Mouse (Mus musculus) stomach, postnatal 0 days (tissue): ENCODE measurements around the gene Harbi1. TPM values are rescaled to one million over a fixed set of nuclear protein-coding genes. Genes with fewer than 3 reads are reported as not detected.
A peak's percentile ranks its signal among the peaks of the same experiment; 100 is the strongest.

ENCODE experiments used
- ATAC-seq: fragments of 200-750 bp; cut with Nextera tagmentation; 2 replicates; pipeline ENCODE4 v1.8.0; 2017; ENCODE audit not compliant: low FRiP score, low TSS enrichment
- DNase-seq: peaks from one replicate; pipeline ENCODE4 v3.0.0-alpha.2; 2016; ENCODE audit warnings: low spot score
- H3K27ac ChIP-seq: fragments of 300-500 bp; sonication (generic); replicated peaks from 2 replicates; pipeline ENCODE4 v1.5.1; 2014; ENCODE audit warnings: mild to moderate bottlenecking, control low read depth
- H3K27me3 ChIP-seq: fragments of 300-500 bp; sonication (generic); 2 replicates; pipeline ENCODE4 v1.6.1; 2014; ENCODE audit warnings: low read length; ENCODE audit not compliant: control insufficient read depth, insufficient read depth
- H3K36me3 ChIP-seq: fragments of 300-500 bp; sonication (generic); 2 replicates; pipeline ENCODE4 v1.6.1; 2014; ENCODE audit warnings: low read length, mixed read lengths; ENCODE audit not compliant: control insufficient read depth, insufficient read depth
- H3K4me1 ChIP-seq: fragments of 300-500 bp; sonication (generic); replicated peaks from 2 replicates; pipeline ENCODE4 v1.6.1; 2014; ENCODE audit warnings: antibody characterized with exemption; ENCODE audit not compliant: control insufficient read depth, insufficient read depth
- H3K4me2 ChIP-seq: fragments of 300-500 bp; sonication (generic); replicated peaks from 2 replicates; pipeline ENCODE4 v1.6.1; 2014; ENCODE audit warnings: low read depth, mild to moderate bottlenecking, control low read depth, moderate library complexity
- H3K4me3 ChIP-seq: fragments of 300-500 bp; sonication (generic); 2 replicates; pipeline ENCODE4 v1.5.1; 2014; ENCODE audit warnings: low read depth, low read length, control low read depth
- H3K9ac ChIP-seq: fragments of 300-500 bp; sonication (generic); 2 replicates; pipeline ENCODE4 v1.6.1; 2014; ENCODE audit warnings: mild to moderate bottlenecking, low read length, control low read depth, mixed read lengths
- H3K9me3 ChIP-seq: fragments of 300-500 bp; sonication (generic); 2 replicates; pipeline ENCODE4 v1.6.1; 2016; ENCODE audit warnings: low read length; ENCODE audit not compliant: control insufficient read depth
- CTCF ChIP-seq: IDR thresholded peaks from 2 replicates; pipeline ENCODE4 v1.5.1; 2016; ENCODE audit warnings: antibody characterized with exemption, low read depth, mild to moderate bottlenecking, moderate library complexity
- EP300 ChIP-seq: optimal IDR thresholded peaks from 2 replicates; pipeline ENCODE3; 2016; ENCODE audit warnings: antibody characterized with exemption
- WGBS: fragments of 180-500 bp; shearing (Covaris S2); extraction: QIAGEN DNeasy Blood & Tissue Kit; methylation state at CpG from one replicate; pipeline ENCODE4 v1.1.7; 2014; 5-methylcytosine and 5-hydroxymethylcytosine counted together
- polyA plus RNA-seq: library from polyadenylated mRNA; unstranded; fragments of >200 nt; fragmentation: Nextera tagmentation; extraction: Ambion mirVana; gene quantifications from 2 replicates; pipeline ENCODE4 v1.2.1, GENCODE M21; 2015

The Harbi1 gene
- polyA plus RNA-seq, 1 experiment from 2014 or later, result 10.5 TPM

DNA sequence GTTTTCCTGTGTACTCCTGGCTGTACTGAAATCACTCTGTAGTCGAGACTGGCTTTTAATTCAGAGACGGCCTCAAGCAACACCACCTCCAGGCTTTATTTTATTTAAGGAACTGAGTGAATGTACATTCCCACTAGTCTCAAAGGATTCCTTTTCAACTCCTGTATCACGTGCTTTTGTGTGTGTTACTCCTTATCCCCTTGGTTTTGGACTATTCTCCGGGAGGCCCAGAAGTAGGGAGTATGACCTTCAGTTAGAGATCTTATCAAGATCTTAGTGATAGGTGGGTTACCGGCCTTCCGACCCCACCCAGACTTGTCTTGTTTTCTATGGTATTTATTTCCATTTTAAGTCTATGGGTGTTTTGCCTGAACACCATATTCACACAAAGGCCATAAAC lies 4.9 kb upstream of the Harbi1 start:
- H3K9ac ChIP-seq, result no peak overlapping the region
- H3K4me3 ChIP-seq, result no peak overlapping the region
- ATAC-seq, result no peak
- no peak overlapping the region for H3K4me2 ChIP-seq
- WGBS, result 68% methylated on average over 6 of the region's 6 CpGs
- H3K27ac ChIP-seq, result no peak overlapping the region
- H3K36me3 ChIP-seq, result no peaks in the 10 kb centered on the region
- DNase-seq, result no peak
- no peaks in the 10 kb centered on the region for H3K9me3 ChIP-seq
- H3K4me1 ChIP-seq, result peaks cover 3% of the 10 kb centered on the region; the same call in 1 of the 2 replicates
- no peak for TF ChIP-seq CTCF
- TF ChIP-seq EP300, result no peak
- H3K27me3 ChIP-seq, result no peaks in the 10 kb centered on the region

- no peak for TF ChIP-seq EP300
- TF ChIP-seq CTCF, result no peak
- Histone ChIP-seq H3K4me1 (peaks cover 3% of the 10 kb centered on the region; the same call in 1 of the 2 replicates), H3K27ac (no peak overlapping the region), H3K9me3 (no peaks in the 10 kb centered on the region), H3K4me2 (no peak overlapping the region), H3K36me3 (no peaks in the 10 kb centered on the region), H3K27me3 (no peaks in the 10 kb centered on the region), H3K9ac (no peak overlapping the region), H3K4me3 (no peak overlapping the region)
- DNase-seq (no peak), ATAC-seq (no peak)
Measured at GRCm38 (mm10) chr2:91706456-91706855, 4.2 kb upstream of the Harbi1 start.

DNA sequence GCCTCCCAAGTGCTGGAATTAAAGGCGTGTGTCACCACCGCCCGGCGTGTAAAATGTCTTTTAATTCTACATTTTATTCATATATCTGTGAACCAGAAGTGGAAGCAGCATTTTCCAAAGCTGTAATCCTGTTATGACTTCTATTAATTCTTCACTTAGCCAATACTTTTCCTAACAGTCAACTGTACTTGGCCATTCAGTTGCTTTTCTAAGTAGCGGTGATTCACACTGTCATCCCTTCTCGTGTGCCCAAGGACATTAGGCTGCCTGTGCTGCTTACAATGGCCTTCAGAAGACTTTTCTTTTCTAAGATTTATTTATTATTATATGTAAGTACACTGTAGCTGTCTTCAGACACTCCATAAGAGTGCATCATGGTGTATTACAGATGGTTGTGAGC lies 2.3 kb upstream of the Harbi1 start:
- Histone ChIP-seq H3K4me2 (no peak overlapping the region), H3K4me3 (no peak overlapping the region), H3K27me3 (no peaks in the 10 kb centered on the region), H3K27ac (no peak overlapping the region), H3K9me3 (no peaks in the 10 kb centered on the region), H3K9ac (no peak overlapping the region), H3K4me1 (peaks cover 5% of the 10 kb centered on the region; the same call in 1 of the 2 replicates), H3K36me3 (no peaks in the 10 kb centered on the region)
- no peak for ATAC-seq
- no peak for DNase-seq
- 91% methylated on average over 6 of the region's 6 CpGs for WGBS
- TF ChIP-seq EP300 (no peak), CTCF (no peak)

GRCm38 (mm10) chr2:91711256-91711925 lies 739 bp downstream of the Harbi1 start:
- ATAC-seq, result peak; percentile 58; the same call in 1 of the 2 replicates
- TF ChIP-seq CTCF (no peak), EP300 (no peak)
- peak overlapping the region; percentile 88 for H3K9ac ChIP-seq
- H3K36me3 ChIP-seq, result no peaks in the 10 kb centered on the region
- peaks cover 5% of the 10 kb centered on the region; the same call in 1 of the 2 replicates for H3K4me1 ChIP-seq
- H3K27ac ChIP-seq, result peak overlapping the region; percentile 96
- peak overlapping the region; percentile 92 for H3K4me3 ChIP-seq
- H3K4me2 ChIP-seq, result peak overlapping the region; percentile 80
- 1% methylated on average over 8 of the region's 8 CpGs for WGBS
- peak; percentile 56 for DNase-seq
- H3K9me3 ChIP-seq, result no peaks in the 10 kb centered on the region
- H3K27me3 ChIP-seq, result no peaks in the 10 kb centered on the region

DNA sequence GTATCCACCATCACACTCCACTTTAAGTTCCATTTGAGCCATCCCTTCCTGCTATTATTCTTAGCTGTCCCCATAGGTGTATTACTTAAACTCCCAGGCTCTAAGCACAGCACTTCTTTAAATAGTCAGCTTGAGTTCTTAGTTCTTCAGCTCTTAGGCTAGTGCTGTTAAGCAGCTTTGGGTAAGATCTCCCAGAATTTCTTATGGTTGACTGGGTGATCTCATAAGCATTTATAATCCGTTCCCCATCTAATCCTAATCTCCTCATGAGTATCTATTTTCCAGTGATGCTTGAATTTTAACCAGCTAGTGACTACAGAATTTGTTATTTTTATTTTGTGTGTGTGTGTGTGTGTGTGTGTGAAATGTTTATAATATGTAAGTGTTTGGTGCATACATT lies 4.3 kb downstream of the Harbi1 start:
- Histone ChIP-seq H3K4me3 (no peak overlapping the region), H3K36me3 (no peaks in the 10 kb centered on the region), H3K27ac (no peak overlapping the region), H3K9me3 (no peaks in the 10 kb centered on the region), H3K27me3 (no peaks in the 10 kb centered on the region), H3K4me1 (0 out of 2 replicates have a peak, but pooled peaks cover 2% of the 10 kb centered on the region), H3K4me2 (no peak overlapping the region), H3K9ac (no peak overlapping the region)
- no peak for TF ChIP-seq EP300
- TF ChIP-seq CTCF, result no peak
- 97% methylated on average over 1 of the region's 1 CpGs for WGBS
- DNase-seq (no peak), ATAC-seq (no peak)

DNA sequence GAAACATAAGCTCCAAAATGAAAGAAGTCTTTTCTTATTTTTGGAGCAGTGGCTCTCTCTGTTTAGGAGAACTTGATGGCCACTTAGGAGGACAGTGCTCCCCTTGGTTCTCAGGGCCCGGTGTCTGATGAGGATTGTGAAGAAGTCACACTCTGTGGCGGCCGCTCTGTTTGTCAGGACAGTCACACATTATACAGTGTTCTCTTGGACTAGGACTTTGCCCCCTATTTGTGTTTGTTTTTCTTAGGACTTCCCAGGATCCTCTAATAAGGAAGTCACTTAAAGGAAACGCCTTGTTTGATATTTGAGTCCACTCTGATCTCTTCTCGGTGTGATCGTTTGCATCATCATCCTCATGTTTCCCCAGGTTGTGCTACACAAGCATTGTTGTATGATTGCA lies 7.6 kb downstream of the Harbi1 start:
- no peak overlapping the region for H3K4me3 ChIP-seq
- no peak overlapping the region for H3K9ac ChIP-seq
- ATAC-seq (peak; percentile 89), DNase-seq (no peak)
- no peak overlapping the region for H3K4me2 ChIP-seq
- H3K36me3 ChIP-seq, result peaks cover 7% of the 10 kb centered on the region; the same call in 1 of the 2 replicates
- H3K27ac ChIP-seq, result no peak overlapping the region
- H3K9me3 ChIP-seq, result no peaks in the 10 kb centered on the region
- no peaks in the 10 kb centered on the region for H3K27me3 ChIP-seq
- H3K4me1 ChIP-seq, result no peaks in the 10 kb centered on the region
- 70% methylated on average over 6 of the region's 6 CpGs for WGBS
- TF ChIP-seq EP300 (no peak), CTCF (no peak)
